Mouse (Mus musculus): Measurements from ENCODE around the gene Tpcn2. TPM values are rescaled to one million over a fixed set of nuclear protein-coding genes. Genes with fewer than 3 reads are reported as not detected.

Gene Tpcn2
- total and polyA plus RNA-seq, 2 experiments: 1.9 to 5.0 TPM

DNA sequence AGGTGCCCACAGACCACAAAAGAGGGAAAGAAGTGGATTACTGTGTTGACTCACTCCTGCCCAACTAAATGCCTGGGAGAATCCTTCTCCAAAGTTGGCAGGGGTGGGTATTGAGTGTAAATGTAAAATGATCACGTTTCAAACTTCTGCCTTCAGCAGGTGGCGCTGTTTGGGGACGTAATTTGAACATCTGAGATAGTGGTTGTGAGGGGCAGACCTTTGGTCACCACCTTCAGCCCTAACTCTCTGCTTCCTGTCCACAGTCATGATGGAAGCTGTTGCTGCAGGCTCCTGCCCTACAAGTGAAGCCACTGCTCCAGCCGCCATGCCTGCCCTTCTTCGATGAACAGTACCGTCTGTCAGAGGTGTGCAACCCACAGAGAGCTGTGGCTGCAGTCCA lies 10.0 kb upstream of the Tpcn2 start:
- DNase-seq (ENCODE audit: extremely low read depth, low read depth, low spot score): no peak

DNA sequence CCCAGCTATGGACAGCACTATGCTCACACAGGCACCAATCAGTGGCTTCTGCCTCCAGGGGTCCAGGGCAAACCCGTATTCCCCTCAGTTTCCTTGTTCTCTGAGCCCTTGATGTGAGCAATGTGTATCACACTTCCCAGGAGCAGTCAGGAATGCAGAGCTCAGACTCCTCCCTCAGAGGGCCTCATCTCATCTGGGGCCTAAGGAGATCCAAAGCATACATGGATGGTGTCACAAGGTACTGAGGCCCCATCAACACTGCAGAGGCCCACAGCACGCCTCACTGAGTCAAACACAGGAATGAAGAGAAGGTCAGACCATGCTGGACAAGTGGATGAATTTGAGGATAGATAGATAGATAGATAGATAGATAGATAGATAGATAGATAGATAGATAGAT lies 8.9 kb upstream of the Tpcn2 start:
- 69% methylated on average over 2 of the region's 2 CpGs for WGBS
- no peaks in the 10 kb centered on the region for H3K36me3 ChIP-seq (ENCODE audit: control insufficient read depth, insufficient read depth, low read length)
- TF ChIP-seq CTCF (IDR thresholded peaks at IDR 0.05; ENCODE audit: low read depth, low read length) (no peak), POLR2A (IDR thresholded peaks at IDR 0.05; ENCODE audit: extremely low read depth, insufficient read depth, low read length) (no peak)

More for the DNA sequence above, 10.0 kb upstream of the Tpcn2 start:
- TF ChIP-seq POLR2A (IDR thresholded peaks at IDR 0.05; ENCODE audit: extremely low read depth, insufficient read depth, low read length) (no peak), CTCF (IDR thresholded peaks at IDR 0.05; ENCODE audit: low read depth, low read length) (no peak)
- no peaks in the 10 kb centered on the region for H3K27me3 ChIP-seq (ENCODE audit: control insufficient read depth, insufficient read depth, low read length)
- no peak overlapping the region for H3K9ac ChIP-seq (ENCODE audit: low read depth, low read length)
- no peaks in the 10 kb centered on the region for H3K79me2 ChIP-seq (ENCODE audit: control insufficient read depth, insufficient read depth, low read length)
- WGBS: 34% methylated on average over 6 of the region's 6 CpGs
- no peak overlapping the region for H3K27ac ChIP-seq (replicated peaks; ENCODE audit: insufficient read depth, low read depth, low read length)
- H3K4me3 ChIP-seq (ENCODE audit: insufficient read depth, low read depth, low read length): no peak overlapping the region
- no peaks in the 10 kb centered on the region for H3K4me1 ChIP-seq (ENCODE audit: control insufficient read depth, insufficient read depth, low read length)
- no peaks in the 10 kb centered on the region for H3K36me3 ChIP-seq (ENCODE audit: control insufficient read depth, insufficient read depth, low read length)

DNA sequence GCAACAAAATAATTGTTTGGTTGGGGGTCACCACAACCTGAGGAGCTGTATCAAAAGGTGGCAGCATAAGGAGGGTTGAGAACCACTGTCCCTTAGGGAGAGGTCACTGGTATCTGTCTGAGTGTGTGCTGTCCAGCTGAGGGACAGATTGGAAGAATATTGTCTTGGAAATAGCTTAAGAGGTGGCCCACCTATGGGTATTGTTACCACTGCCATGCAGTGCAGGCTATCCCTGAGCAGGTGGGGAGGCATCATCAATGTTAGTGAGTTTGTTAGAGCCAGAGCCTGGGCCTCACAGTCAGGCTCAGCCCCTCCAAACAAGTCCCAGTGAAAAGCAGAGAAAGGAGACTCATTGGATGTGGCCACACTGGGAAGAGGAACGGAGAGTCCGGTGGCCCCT lies 8.0 kb upstream of the Tpcn2 start:
- TF ChIP-seq POLR2A (IDR thresholded peaks at IDR 0.05; ENCODE audit: extremely low read depth, insufficient read depth, low read length) (no peak), CTCF (IDR thresholded peaks at IDR 0.05; ENCODE audit: low read depth, low read length) (no peak)
- Histone ChIP-seq H3K4me3 (ENCODE audit: insufficient read depth, low read depth, low read length) (no peak overlapping the region), H3K27me3 (ENCODE audit: control insufficient read depth, insufficient read depth, low read length) (no peaks in the 10 kb centered on the region), H3K79me2 (ENCODE audit: control insufficient read depth, insufficient read depth, low read length) (no peaks in the 10 kb centered on the region), H3K36me3 (ENCODE audit: control insufficient read depth, insufficient read depth, low read length) (no peaks in the 10 kb centered on the region), H3K9ac (ENCODE audit: low read depth, low read length) (no peak overlapping the region), H3K4me1 (ENCODE audit: control insufficient read depth, insufficient read depth, low read length) (no peaks in the 10 kb centered on the region), H3K27ac (replicated peaks; ENCODE audit: insufficient read depth, low read depth, low read length) (no peak overlapping the region)
- WGBS: 81% methylated on average over 2 of the region's 2 CpGs
- no peak for DNase-seq (ENCODE audit: extremely low read depth, low read depth, low spot score)

More for the DNA sequence above, 8.9 kb upstream of the Tpcn2 start:
- Histone ChIP-seq H3K79me2 (ENCODE audit: control insufficient read depth, insufficient read depth, low read length) (no peaks in the 10 kb centered on the region), H3K27me3 (ENCODE audit: control insufficient read depth, insufficient read depth, low read length) (no peaks in the 10 kb centered on the region), H3K27ac (replicated peaks; ENCODE audit: insufficient read depth, low read depth, low read length) (no peak overlapping the region), H3K4me1 (ENCODE audit: control insufficient read depth, insufficient read depth, low read length) (no peaks in the 10 kb centered on the region), H3K4me3 (ENCODE audit: insufficient read depth, low read depth, low read length) (no peak overlapping the region), H3K9ac (ENCODE audit: low read depth, low read length) (no peak overlapping the region)
- DNase-seq (ENCODE audit: extremely low read depth, low read depth, low spot score): no peak

DNA sequence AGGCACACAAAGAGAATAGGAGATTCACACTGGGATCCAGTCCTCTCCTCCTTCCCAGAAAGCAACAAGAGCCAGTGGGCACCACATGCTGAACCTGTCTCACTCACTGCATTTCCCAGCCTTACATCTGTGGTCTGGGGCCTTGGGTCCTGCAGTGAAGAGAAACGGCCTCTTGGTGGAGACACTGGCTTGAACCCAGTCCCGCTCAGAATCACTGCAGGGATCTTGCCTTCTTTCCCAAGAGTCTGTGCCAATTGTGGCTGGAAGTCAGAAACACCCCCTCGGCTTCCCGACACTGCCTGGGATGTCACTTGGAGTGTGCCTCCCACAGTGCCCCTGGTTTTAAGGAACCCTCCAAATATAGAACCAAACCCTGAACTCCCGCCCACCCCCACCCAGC lies 5.5 kb upstream of the Tpcn2 start:
- H3K36me3 ChIP-seq (ENCODE audit: control insufficient read depth, insufficient read depth, low read length): no peaks in the 10 kb centered on the region
- no peak overlapping the region for H3K9ac ChIP-seq (ENCODE audit: low read depth, low read length)
- no peaks in the 10 kb centered on the region for H3K79me2 ChIP-seq (ENCODE audit: control insufficient read depth, insufficient read depth, low read length)
- no peaks in the 10 kb centered on the region for H3K27me3 ChIP-seq (ENCODE audit: control insufficient read depth, insufficient read depth, low read length)
- TF ChIP-seq CTCF (IDR thresholded peaks at IDR 0.05; ENCODE audit: low read depth, low read length) (0 out of 2 replicates have a peak, but pooled peaks have one; percentile 33), POLR2A (IDR thresholded peaks at IDR 0.05; ENCODE audit: extremely low read depth, insufficient read depth, low read length) (no peak)
- H3K27ac ChIP-seq (replicated peaks; ENCODE audit: insufficient read depth, low read depth, low read length): no peak overlapping the region
- H3K4me3 ChIP-seq (ENCODE audit: insufficient read depth, low read depth, low read length): no peak overlapping the region
- no peak for DNase-seq (ENCODE audit: extremely low read depth, low read depth, low spot score)
- WGBS: 45% methylated on average over 5 of the region's 5 CpGs
- H3K4me1 ChIP-seq (ENCODE audit: control insufficient read depth, insufficient read depth, low read length): no peaks in the 10 kb centered on the region

DNA sequence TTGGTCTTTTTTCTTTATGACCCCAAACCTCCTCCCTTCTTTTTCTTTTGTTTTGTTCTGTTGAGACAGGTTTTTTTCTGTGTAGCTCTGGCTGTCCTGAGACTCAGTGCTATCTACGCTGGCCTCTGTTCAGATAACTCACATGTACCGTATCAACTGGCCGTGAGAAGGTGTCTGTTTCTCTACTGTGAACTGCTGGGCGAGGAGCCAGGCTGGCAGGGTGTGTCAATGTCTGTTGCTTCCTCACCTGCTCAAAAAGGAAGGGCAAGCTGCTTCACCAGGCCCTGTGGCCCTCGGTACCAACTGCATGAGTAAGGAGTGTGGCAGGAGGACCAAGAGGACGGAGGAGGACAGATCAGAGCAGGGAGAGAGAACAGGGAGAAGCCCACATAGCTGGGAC lies 3.6 kb upstream of the Tpcn2 start:
- TF ChIP-seq POLR2A (IDR thresholded peaks at IDR 0.05; ENCODE audit: extremely low read depth, insufficient read depth, low read length) (no peak), CTCF (IDR thresholded peaks at IDR 0.05; ENCODE audit: low read depth, low read length) (no peak)
- Histone ChIP-seq H3K4me1 (ENCODE audit: control insufficient read depth, insufficient read depth, low read length) (peaks cover 5% of the 10 kb centered on the region), H3K9ac (ENCODE audit: low read depth, low read length) (no peak overlapping the region), H3K27me3 (ENCODE audit: control insufficient read depth, insufficient read depth, low read length) (no peaks in the 10 kb centered on the region), H3K36me3 (ENCODE audit: control insufficient read depth, insufficient read depth, low read length) (no peaks in the 10 kb centered on the region), H3K27ac (replicated peaks; ENCODE audit: insufficient read depth, low read depth, low read length) (no peak overlapping the region), H3K4me3 (ENCODE audit: insufficient read depth, low read depth, low read length) (no peak overlapping the region), H3K79me2 (ENCODE audit: control insufficient read depth, insufficient read depth, low read length) (no peaks in the 10 kb centered on the region)
- no peak for DNase-seq (ENCODE audit: extremely low read depth, low read depth, low spot score)
- 72% methylated on average over 6 of the region's 6 CpGs for WGBS

DNA sequence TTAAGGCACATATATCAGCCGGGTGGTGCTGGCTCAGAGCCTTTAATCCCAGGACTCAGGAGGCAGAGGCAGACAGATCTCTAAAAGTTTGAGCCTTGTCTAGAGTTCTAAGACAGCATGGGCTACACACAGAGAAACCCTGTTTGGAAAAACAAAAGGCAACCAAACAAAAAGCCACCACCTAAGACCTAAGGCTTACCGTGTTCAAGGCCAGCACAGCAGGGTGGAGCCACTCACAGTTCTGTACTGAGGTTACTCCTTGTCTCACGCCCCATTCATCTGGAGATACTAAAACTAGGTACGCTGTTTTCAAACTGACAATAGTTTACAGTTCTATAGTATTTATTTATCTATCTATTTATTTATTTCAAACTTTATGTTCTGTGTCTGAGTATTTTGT lies 1.7 kb upstream of the Tpcn2 start:
- Histone ChIP-seq H3K9ac (ENCODE audit: low read depth, low read length) (no peak overlapping the region), H3K27me3 (ENCODE audit: control insufficient read depth, insufficient read depth, low read length) (no peaks in the 10 kb centered on the region), H3K27ac (replicated peaks; ENCODE audit: insufficient read depth, low read depth, low read length) (no peak overlapping the region), H3K36me3 (ENCODE audit: control insufficient read depth, insufficient read depth, low read length) (no peaks in the 10 kb centered on the region), H3K4me1 (ENCODE audit: control insufficient read depth, insufficient read depth, low read length) (peaks cover 5% of the 10 kb centered on the region), H3K79me2 (ENCODE audit: control insufficient read depth, insufficient read depth, low read length) (no peaks in the 10 kb centered on the region), H3K4me3 (ENCODE audit: insufficient read depth, low read depth, low read length) (no peak overlapping the region)
- TF ChIP-seq CTCF (IDR thresholded peaks at IDR 0.05; ENCODE audit: low read depth, low read length) (no peak), POLR2A (IDR thresholded peaks at IDR 0.05; ENCODE audit: extremely low read depth, insufficient read depth, low read length) (no peak)
- no peak for DNase-seq (ENCODE audit: extremely low read depth, low read depth, low spot score)
- 85% methylated on average over 4 of the region's 4 CpGs for WGBS
